In the genomic region with DNA sequence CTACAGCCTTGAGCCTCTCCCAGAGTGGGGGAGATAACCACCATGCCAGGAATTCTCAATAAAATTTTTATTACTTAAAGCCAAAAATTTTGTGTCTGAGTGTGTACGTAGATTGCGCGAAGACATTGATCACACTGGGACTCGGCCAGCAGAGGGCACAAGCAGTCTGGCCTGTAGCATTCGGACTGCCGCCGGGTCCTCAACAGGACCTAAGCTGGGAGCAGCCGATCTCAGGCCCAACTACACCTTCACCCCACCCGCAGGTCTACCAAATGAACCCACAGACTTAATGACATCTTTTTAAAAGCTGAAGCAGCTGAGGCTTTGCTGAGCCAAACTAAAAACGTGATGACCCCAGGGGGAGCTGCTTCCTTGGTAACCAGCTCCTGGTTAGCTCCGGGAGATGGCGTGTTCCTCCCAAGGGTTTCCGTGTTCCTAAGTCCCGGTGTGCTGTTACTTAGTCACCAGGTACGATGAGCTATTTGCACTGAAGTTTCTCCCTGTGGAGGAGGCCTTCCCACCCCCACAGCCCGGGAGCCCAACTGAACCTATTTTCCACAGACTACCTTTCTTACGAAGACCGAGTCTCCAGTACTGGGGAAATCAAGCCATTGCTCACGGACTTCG, we compare ENCODE assay signal across 10 mouse cellular contexts. TPM values are rescaled to one million over a fixed set of nuclear protein-coding genes. Genes with fewer than 3 reads are reported as not detected.
DNase-seq lines count a peak whose midpoint lies in the region; ATAC-seq and TF ChIP-seq lines count a peak whose summit lies in the region.
"Had no signal": no experiment of that assay in that cellular context is flagged by ENCODE, and none has a peak within 500 bp of the region (broad histone marks: within the 10 kb centered on the region; RNA-seq: fewer than 3 reads in every experiment).

No protein-coding gene starts in this region.

- peak; percentile 54 for TF ChIP-seq CTCF in gastrocnemius, adult 2 months (IDR thresholded peaks at IDR 0.05)

- no peak overlapping the region for H3K27ac ChIP-seq in gastrocnemius, adult 2 months
- no peak overlapping the region for H3K27ac ChIP-seq in embryonic facial prominence, embryonic 10.5 days (replicated peaks)

- intact Hi-C loops in gastrocnemius, adult 2 months (cut with DNase I), result no loop called here

- peaks cover 47% of the 10 kb centered on the region for H3K4me1 ChIP-seq in embryonic facial prominence, embryonic 10.5 days

- H3K9me3 ChIP-seq in embryonic facial prominence, embryonic 10.5 days, result no peaks in the 10 kb centered on the region

- 71% methylated on average over 20 of the region's 20 CpGs for WGBS in embryonic facial prominence, embryonic 10.5 days

- peak; percentile 57 for DNase-seq in gastrocnemius, adult 2 months
- no peak for DNase-seq in gastrocnemius, postnatal 10 days
- peak; percentile 82 for DNase-seq in ES-CJ7 (ENCODE audit: low read depth, low spot score)
- peak; percentile 66 for DNase-seq in embryonic facial prominence, embryonic 10.5 days (ENCODE audit: low spot score)
- peak; percentile 77 for DNase-seq in kidney, postnatal 10 days
- peak; percentile 33 for DNase-seq in mesoderm, embryonic 11.5 days (ENCODE audit: low read depth, low spot score)
- DNase-seq in c-Kit-positive CD71-positive TER-119-positive erythroid progenitor cells, embryonic 14.5 days (ENCODE audit: low spot score), result no peak

- no peak overlapping the region for H3K4me3 ChIP-seq in gastrocnemius, adult 2 months
- peak overlapping the region; percentile 51; the same call in 1 of the 2 replicates for H3K4me3 ChIP-seq in embryonic facial prominence, embryonic 10.5 days

- peaks cover 49% of the 10 kb centered on the region for H3K36me3 ChIP-seq in embryonic facial prominence, embryonic 10.5 days (replicated peaks)

- no peaks in the 10 kb centered on the region for H3K27me3 ChIP-seq in embryonic facial prominence, embryonic 10.5 days (replicated peaks; ENCODE audit: low read depth, poor library complexity, severe bottlenecking)

- no peak for ATAC-seq in frontal cortex, adult (ENCODE audit: low TSS enrichment)

RNA-seq across cellular contexts. Expression of gene Phb2, which starts 4.8 kb away (rescaled TPM):
- 100 to 1,000 TPM; 142 to 184 TPM for total RNA-seq in gastrocnemius, adult 2 months (2021)
- total RNA-seq in gastrocnemius, postnatal 10 days (2021), result 100 to 1,000 TPM; 205 to 206 TPM
- polyA plus RNA-seq in embryonic facial prominence, embryonic 10.5 days (2016; fragmentation: Nextera tagmentation; extraction: Ambion mirVana), result 473 and 496 TPM in 2 replicates

RNA-seq across cellular contexts. Expression of gene Emg1, which starts 5.0 kb away (rescaled TPM):
- total RNA-seq in gastrocnemius, adult 2 months (2021), result 10 to 100 TPM; 57.7 to 71.8 TPM
- 10 to 100 TPM; 61.0 to 62.5 TPM for total RNA-seq in gastrocnemius, postnatal 10 days (2021)
- polyA plus RNA-seq in embryonic facial prominence, embryonic 10.5 days (2016; fragmentation: Nextera tagmentation; extraction: Ambion mirVana), result 233 and 257 TPM in 2 replicates

RNA-seq across cellular contexts. Expression of gene Ptpn6, which starts 21.5 kb away (rescaled TPM):
- under 1 TPM; 0.61 to 0.87 TPM for total RNA-seq in gastrocnemius, adult 2 months (2021)
- 1 to 10 TPM; 1.8 to 3.8 TPM for total RNA-seq in gastrocnemius, postnatal 10 days (2021)
- 9.3 and 10.4 TPM in 2 replicates for polyA plus RNA-seq in embryonic facial prominence, embryonic 10.5 days (2016; fragmentation: Nextera tagmentation; extraction: Ambion mirVana)

RNA-seq across cellular contexts. Expression of gene Grcc10, which starts 24.2 kb away (rescaled TPM):
- 100 to 1,000 TPM; 145 to 182 TPM for total RNA-seq in gastrocnemius, adult 2 months (2021)
- total RNA-seq in gastrocnemius, postnatal 10 days (2021), result 100 to 1,000 TPM; 213 to 226 TPM
- polyA plus RNA-seq in embryonic facial prominence, embryonic 10.5 days (2016; fragmentation: Nextera tagmentation; extraction: Ambion mirVana), result 425 and 454 TPM in 2 replicates

RNA-seq across cellular contexts. Expression of gene Gm45234, which starts 38.8 kb away (rescaled TPM):
- not detected for total RNA-seq in gastrocnemius, adult 2 months (2021)
- not detected for total RNA-seq in gastrocnemius, postnatal 10 days (2021)
- polyA plus RNA-seq in embryonic facial prominence, embryonic 10.5 days (2016; fragmentation: Nextera tagmentation; extraction: Ambion mirVana), result not detected in 2 replicates
- total RNA-seq: adrenal gland, adult 18-20 months; left cerebral cortex, postnatal 36 days had no signal

Comparison
In these comparisons a context has a peak if more than half of its experiments do, and no peak if none do; other contexts are left out.
1. DNase-seq: peak in gastrocnemius, adult 2 months (single experiment), ES-CJ7 (single experiment), embryonic facial prominence, embryonic 10.5 days (single experiment), kidney, postnatal 10 days (single experiment) and mesoderm, embryonic 11.5 days (single experiment); none in gastrocnemius, postnatal 10 days (single experiment) and c-Kit-positive CD71-positive TER-119-positive erythroid progenitor cells, embryonic 14.5 days (single experiment).